Mouse (Mus musculus) liver, embryonic 14.5 days (tissue): ENCODE measurements around the gene Gm4301.
"Not testable (repeated sequence)": the region's sequence is repeated elsewhere in the genome, so short reads cannot be mapped to it uniquely, and the experiment has no call there.

ENCODE experiments used
- CTCF ChIP-seq: IDR thresholded peaks from 2 replicates; pipeline ENCODE4 v1.5.1; 2016; ENCODE audit warnings: antibody characterized with exemption, low read depth, control low read depth
- EP300 ChIP-seq: IDR thresholded peaks from 2 replicates; pipeline ENCODE4 v1.6.1; 2016; ENCODE audit warnings: antibody characterized with exemption, low read depth

DNA sequence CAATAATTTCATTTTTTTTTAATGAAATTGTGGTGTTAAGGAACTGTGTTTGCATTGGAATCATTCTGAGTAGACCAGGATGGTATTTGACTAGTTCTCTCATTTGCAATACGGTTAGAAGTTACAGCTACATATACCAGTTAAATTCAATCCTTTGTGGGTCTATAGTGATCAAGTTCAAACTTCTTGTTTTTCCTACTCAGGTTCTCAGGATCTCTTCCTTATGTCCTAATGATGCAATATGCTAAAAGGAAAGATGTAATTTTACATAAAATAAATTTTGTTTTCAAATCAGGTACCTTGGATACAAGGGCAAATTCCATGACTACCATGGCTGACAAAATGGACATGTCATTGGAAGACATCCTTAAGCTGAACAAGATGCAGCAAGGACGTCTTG, at the start of gene Gm4301:
- not testable (repeated sequence) for TF ChIP-seq CTCF, EP300
